In the genomic region with DNA sequence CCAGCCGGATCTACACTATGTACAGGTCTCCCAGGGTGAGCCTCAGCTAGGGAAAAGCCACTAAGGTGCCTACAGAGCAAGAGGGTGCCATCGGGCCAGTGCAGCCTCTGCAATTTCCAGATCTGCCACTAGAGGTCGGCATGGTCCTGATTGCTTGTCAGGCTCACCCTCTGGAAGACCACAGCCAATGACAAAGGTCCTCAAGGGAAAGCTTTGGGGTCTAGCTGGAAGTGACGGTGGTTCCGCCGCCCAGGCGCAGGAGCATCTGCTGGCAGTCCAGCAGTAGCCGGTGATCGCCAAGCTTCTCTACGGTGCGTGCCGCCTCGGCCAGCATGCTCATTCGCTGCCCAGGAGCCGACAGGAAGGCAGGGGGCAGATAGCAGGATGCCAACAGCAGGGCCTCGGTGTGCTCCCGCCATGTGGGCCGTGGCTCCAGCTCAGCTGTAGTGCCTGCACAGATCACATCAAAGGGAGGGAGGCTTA, we compare ENCODE assay signal across 8 mouse cellular contexts. TPM values are rescaled to one million over a fixed set of nuclear protein-coding genes. Genes with fewer than 3 reads are reported as not detected.
DNase-seq lines count a peak whose midpoint lies in the region; ATAC-seq and TF ChIP-seq lines count a peak whose summit lies in the region.

No protein-coding gene starts in this region.

- peaks cover 1% of the 10 kb centered on the region; the same call in 1 of the 2 replicates for H3K4me1 ChIP-seq in bone marrow, adult 2 months (ENCODE audit: control insufficient read depth, insufficient read depth, low read length)
- H3K4me1 ChIP-seq in embryonic facial prominence, embryonic 15.5 days = peaks cover 6% of the 10 kb centered on the region; the same call in 1 of the 2 replicates
- H3K4me1 ChIP-seq in limb, embryonic 13.5 days = peaks cover 4% of the 10 kb centered on the region
- peaks cover 20% of the 10 kb centered on the region for H3K4me1 ChIP-seq in midbrain, embryonic 16.5 days (ENCODE audit: control insufficient read depth, insufficient read depth, low read length)
- no peaks in the 10 kb centered on the region; the same call in 1 of the 2 replicates for H3K4me1 ChIP-seq in spleen, adult 2 months (ENCODE audit: control insufficient read depth, insufficient read depth, insufficient read length)

- no peak overlapping the region for H3K4me3 ChIP-seq in bone marrow, adult 2 months (replicated peaks; ENCODE audit: control insufficient read depth, low read depth, low read length)
- no peak overlapping the region for H3K4me3 ChIP-seq in embryonic facial prominence, embryonic 15.5 days (replicated peaks)
- H3K4me3 ChIP-seq in limb, embryonic 13.5 days = no peak overlapping the region
- H3K4me3 ChIP-seq in midbrain, embryonic 16.5 days (ENCODE audit: low read depth, low read length) = no peak overlapping the region
- H3K4me3 ChIP-seq in spleen, adult 2 months (ENCODE audit: extremely low read depth, insufficient read depth, insufficient read length) = no peak overlapping the region

- no peaks in the 10 kb centered on the region; the same call in 1 of the 2 replicates for H3K9me3 ChIP-seq in embryonic facial prominence, embryonic 15.5 days (replicated peaks)
- peaks cover 4% of the 10 kb centered on the region for H3K9me3 ChIP-seq in limb, embryonic 13.5 days
- peaks cover 4% of the 10 kb centered on the region; the same call in 1 of the 2 replicates for H3K9me3 ChIP-seq in midbrain, embryonic 16.5 days (replicated peaks; ENCODE audit: control insufficient read depth, low read length, poor library complexity, severe bottlenecking)

- DNase-seq in B cell, adult 2 months = peak; percentile 89
- peak; percentile 85 to 89 for DNase-seq in heart, adult 9 months (ENCODE audit: low spot score in 2 of 2)
- peak; percentile 81 to 95 for DNase-seq in kidney, adult 8-10 months
- peak in 1 of 2 experiments; percentile 88 for DNase-seq in spleen, adult 2 months (ENCODE audit: low read depth in 1 of 2, low spot score in 2 of 2)

- peak; percentile 52; the same call in 1 of the 2 replicates for ATAC-seq in embryonic facial prominence, embryonic 15.5 days (ENCODE audit: insufficient number of reproducible peaks, low FRiP score, low TSS enrichment, low read depth)
- ATAC-seq in limb, embryonic 13.5 days (ENCODE audit: low FRiP score, low read depth) = peak; percentile 63
- peak; percentile 71 for ATAC-seq in midbrain, embryonic 16.5 days

- H3K27ac ChIP-seq in bone marrow, adult 2 months (ENCODE audit: control insufficient read depth, insufficient read depth, low read depth, low read length, poor library complexity) = peak overlapping the region; percentile 7; the same call in 1 of the 2 replicates
- H3K27ac ChIP-seq in embryonic facial prominence, embryonic 15.5 days (replicated peaks) = peak overlapping the region; percentile 18
- peak overlapping the region; percentile 56 for H3K27ac ChIP-seq in limb, embryonic 13.5 days
- H3K27ac ChIP-seq in midbrain, embryonic 16.5 days (ENCODE audit: low read length) = peak overlapping the region; percentile 83
- H3K27ac ChIP-seq in spleen, adult 2 months (ENCODE audit: insufficient read depth, low read length) = no peak overlapping the region

- no peak overlapping the region for H3K4me2 ChIP-seq in embryonic facial prominence, embryonic 15.5 days (replicated peaks)
- no peak overlapping the region for H3K4me2 ChIP-seq in limb, embryonic 13.5 days (replicated peaks)
- H3K4me2 ChIP-seq in midbrain, embryonic 16.5 days (ENCODE audit: low read length) = peak overlapping the region; percentile 42

- H3K36me3 ChIP-seq in embryonic facial prominence, embryonic 15.5 days = peaks cover 86% of the 10 kb centered on the region
- H3K36me3 ChIP-seq in limb, embryonic 13.5 days = peaks cover 94% of the 10 kb centered on the region
- H3K36me3 ChIP-seq in midbrain, embryonic 16.5 days (ENCODE audit: control insufficient read depth, insufficient read depth, low read length) = peaks cover 24% of the 10 kb centered on the region
- H3K36me3 ChIP-seq in spleen, adult 2 months (ENCODE audit: control insufficient read depth, insufficient read depth, low read length) = peaks cover 46% of the 10 kb centered on the region

- TF ChIP-seq CTCF in bone marrow, adult 2 months (IDR thresholded peaks at IDR 0.05; ENCODE audit: control insufficient read depth, insufficient read depth, low read length) = peak; percentile 94
- peak; percentile 94 for TF ChIP-seq CTCF in spleen, adult 2 months (IDR thresholded peaks at IDR 0.05; ENCODE audit: extremely low read depth, insufficient read depth, insufficient read length, insufficient replicate concordance)

- no peak overlapping the region for H3K9ac ChIP-seq in embryonic facial prominence, embryonic 15.5 days
- 0 out of 2 replicates have a peak overlapping the region, but pooled peaks have one; percentile 35 for H3K9ac ChIP-seq in limb, embryonic 13.5 days
- peak overlapping the region; percentile 63 for H3K9ac ChIP-seq in midbrain, embryonic 16.5 days (ENCODE audit: low read depth, low read length)

- H3K27me3 ChIP-seq in embryonic facial prominence, embryonic 15.5 days = no peaks in the 10 kb centered on the region
- no peaks in the 10 kb centered on the region for H3K27me3 ChIP-seq in limb, embryonic 13.5 days
- no peaks in the 10 kb centered on the region for H3K27me3 ChIP-seq in midbrain, embryonic 16.5 days (ENCODE audit: control insufficient read depth, insufficient read depth, low read depth, low read length)
- H3K27me3 ChIP-seq in spleen, adult 2 months (ENCODE audit: control insufficient read depth, insufficient read depth, low read length) = no peaks in the 10 kb centered on the region

- WGBS in bone marrow, adult 2 months = 19% methylated on average over 18 of the region's 18 CpGs
- 21% methylated on average over 18 of the region's 18 CpGs for WGBS in embryonic facial prominence, embryonic 15.5 days
- WGBS in limb, embryonic 13.5 days = 15% methylated on average over 18 of the region's 18 CpGs
- WGBS in midbrain, embryonic 16.5 days = 5% methylated on average over 18 of the region's 18 CpGs
- 30% methylated on average over 18 of the region's 18 CpGs for WGBS in spleen, adult 2 months

- no peak for TF ChIP-seq POLR2A in bone marrow, adult 2 months (IDR thresholded peaks at IDR 0.05; ENCODE audit: borderline replicate concordance, control insufficient read depth, low read depth, low read length)
- no peak for TF ChIP-seq POLR2A in spleen, adult 2 months (IDR thresholded peaks at IDR 0.05; ENCODE audit: low read depth, low read length)

RNA-seq across cellular contexts. Expression of a gene that starts 22.6 kb away (rescaled TPM):
- 17.7 and 37.3 TPM in 2 replicates for polyA plus RNA-seq in bone marrow, adult 2 months (2011; ENCODE audit: insufficient read depth, insufficient read length, low replicate concordance, missing spikeins)
- 76.7 and 78.1 TPM in 2 replicates for polyA plus RNA-seq in embryonic facial prominence, embryonic 15.5 days (2015; fragmentation: Nextera tagmentation; extraction: Ambion mirVana)
- 64.5 and 65.7 TPM in 2 replicates for polyA plus RNA-seq in limb, embryonic 13.5 days (2015; fragmentation: Nextera tagmentation; extraction: Ambion mirVana)
- 31.9 and 34.1 TPM in 2 replicates for polyA plus RNA-seq in midbrain, embryonic 16.5 days (2015; fragmentation: Nextera tagmentation; extraction: Ambion mirVana)
- polyA plus RNA-seq in spleen, adult 2 months (2012; rRNA removed) = 106 and 140 TPM in 2 replicates
